Mouse (Mus musculus) adipocyte (in vitro differentiated cells): ENCODE data around the gene Gm10959.

Experiments
- DNase-seq: peaks from one replicate; pipeline ENCODE4 v3.0.0-alpha.2; 2016; ENCODE audit warnings: low spot score

Gene Gm10959

DNA sequence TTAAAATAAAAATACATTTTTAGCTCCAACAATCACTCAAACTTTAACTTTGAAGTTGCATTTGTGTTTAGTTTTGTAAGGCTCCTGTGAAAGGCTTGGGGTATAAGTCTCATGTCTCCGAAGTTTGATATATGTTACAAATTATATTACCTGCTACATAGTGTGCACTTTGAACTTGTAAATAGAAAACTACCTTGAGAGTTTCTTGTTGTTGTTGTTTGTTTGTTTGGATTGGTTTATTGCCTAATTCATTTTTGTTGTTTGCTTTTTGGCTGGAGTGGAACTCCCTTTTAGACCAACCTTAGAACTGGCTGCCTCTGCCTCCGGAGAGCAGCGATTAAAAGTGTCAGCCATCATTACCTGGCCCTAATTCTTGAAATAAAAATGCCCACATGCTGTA is 24.4 kb downstream of the Gm10959 start, which contains the start of gene Fabp2:
Fabp2 (plus strand) TSS at position 301 of the 400 bp plus-strand sequence.
- DNase-seq = no peak

DNA sequence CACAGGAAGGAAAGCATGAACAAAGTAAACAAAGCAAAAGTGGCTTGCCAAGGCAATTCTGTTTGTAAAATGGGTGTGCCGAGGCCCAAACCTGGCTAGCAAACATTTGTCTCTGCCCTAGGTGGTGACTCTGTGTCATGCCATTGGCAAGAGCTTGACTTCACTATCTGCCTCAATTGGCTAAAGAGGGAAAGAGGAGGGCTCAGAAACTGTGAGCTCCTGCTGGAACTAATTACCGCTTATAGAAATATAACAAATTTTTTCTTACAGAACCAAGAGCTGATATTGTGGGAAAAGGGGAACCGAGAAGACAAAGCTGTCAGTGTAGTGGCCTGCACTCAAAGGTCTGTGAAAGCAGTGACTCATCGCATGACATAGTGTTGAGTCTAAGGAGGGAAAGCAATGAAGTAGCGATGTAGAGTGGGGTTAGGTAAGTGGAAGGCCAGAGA is 30.8 kb downstream of the Gm10959 start:
- peak; percentile 60 for DNase-seq

DNA sequence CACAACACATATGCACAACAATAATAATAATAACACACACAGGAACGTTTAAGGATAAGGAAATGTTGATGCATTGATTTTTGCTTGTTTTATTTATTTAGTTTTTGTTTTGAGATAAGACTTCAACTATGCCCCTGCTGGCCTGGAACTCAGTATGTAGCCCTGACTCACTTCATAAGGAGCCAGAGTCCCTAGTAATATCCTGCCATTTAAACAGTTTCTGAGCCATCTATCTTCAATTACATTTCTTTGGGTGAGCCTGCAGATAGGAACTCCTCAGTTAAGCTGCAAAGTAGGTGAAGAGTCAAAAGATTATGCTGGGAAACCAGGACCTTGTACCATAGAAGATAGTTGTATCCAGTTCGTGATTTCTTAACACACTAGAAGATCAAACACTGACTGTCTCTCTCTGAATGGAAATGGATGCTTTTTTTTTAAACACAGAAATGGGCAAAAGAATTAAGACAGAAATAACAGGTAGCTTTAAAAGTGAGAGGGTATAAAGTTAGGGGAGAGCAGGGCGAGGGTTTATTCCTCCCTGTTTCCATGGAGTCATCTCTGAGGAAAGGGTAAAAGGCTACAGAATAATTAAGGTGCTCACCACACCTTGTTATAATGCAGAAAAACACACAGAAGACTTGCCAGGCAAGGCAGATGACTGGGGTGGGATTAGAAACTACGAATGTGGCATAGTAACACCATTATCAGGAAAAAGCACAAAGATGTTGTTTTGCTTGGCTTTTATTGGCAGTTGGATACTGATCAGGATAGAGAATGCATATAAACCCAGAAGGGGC is 31.5 kb downstream of the Gm10959 start:
- DNase-seq = no peak

DNA sequence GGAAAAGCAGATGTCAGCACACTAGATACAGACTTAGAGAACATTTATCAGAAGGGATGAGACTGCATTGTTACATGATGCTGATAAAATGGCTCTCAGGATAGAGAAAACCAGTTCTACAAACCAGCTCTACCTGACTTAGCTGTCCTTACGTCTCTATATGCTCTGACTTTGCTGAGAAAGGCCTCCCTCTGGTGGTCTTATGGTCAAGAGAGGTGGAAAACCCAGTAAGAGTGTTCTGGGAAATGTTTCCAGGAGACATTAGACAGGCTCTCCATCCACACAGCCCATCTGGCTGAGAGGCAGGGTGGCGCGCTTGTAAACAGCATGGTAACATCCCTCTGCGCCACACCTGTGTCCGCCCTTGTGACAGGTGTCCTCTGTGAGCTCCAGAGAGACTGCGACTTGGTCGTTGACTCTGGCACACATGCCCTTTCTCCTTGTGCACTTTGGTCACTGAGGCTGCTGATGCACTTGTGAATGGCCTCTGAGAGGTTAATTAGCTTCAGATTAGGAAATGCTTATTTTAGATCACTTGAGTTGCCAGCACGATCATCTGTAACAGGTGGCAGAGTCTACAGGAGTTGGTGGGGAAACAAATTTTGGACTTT is 40.4 kb downstream of the Gm10959 start:
- DNase-seq = no peak

DNA sequence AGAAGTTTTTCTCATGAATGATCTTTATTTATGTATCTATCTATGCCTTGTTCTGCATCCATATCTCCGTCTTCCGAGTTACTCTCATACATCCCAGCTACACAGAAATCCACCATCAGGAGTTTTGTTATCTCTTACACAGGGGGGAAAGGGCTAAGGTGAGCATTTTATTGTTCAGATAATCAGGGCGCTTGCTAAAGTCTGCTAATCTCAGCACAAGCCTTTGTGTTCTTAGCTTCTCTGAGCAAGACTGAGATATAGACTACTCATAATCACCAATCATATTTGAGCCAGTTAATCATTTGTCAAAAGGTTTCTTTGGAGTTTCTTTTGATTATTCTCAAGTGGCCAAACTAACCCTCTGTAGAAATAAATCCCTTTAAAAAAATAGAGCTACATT is 41.6 kb downstream of the Gm10959 start:
- DNase-seq = no peak

DNA sequence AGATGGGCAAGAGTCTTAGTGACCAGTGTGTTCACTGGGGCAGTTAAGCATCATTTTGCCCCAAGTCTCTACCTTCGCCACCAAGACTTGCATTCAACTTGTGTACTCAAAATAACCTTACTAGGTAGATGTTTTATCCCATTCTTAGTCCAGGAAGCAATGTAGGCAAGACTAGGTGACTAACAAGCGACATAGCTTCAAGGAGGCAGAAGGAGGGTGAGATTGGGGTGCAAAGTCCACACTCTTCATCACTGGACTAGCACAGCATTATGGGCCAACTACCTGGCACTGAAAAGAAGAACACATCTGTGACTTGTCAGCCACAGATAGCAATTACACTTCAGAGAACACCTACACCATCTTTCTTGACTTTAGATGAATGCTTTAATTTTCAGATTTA is 42.3 kb downstream of the Gm10959 start:
- DNase-seq = no peak

DNA sequence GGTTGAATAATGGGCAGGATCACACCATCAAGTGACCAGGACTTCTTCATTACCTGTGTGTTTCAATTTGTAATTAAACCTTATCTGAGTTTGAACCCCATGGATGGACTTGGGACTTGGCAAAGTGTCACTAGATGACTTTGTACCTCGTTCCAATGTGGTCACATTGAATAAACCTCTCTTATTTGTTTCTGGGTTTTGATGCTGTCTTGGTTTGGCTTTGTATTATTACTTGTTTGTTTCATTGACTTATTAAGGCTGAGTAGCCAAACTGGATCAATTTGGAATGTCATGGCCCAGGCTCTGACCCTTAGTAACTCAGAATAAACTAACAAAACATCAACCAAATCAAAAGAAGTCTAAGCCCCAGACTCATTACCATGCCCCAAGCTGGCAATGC is 47.6 kb downstream of the Gm10959 start:
- no peak for DNase-seq

DNA sequence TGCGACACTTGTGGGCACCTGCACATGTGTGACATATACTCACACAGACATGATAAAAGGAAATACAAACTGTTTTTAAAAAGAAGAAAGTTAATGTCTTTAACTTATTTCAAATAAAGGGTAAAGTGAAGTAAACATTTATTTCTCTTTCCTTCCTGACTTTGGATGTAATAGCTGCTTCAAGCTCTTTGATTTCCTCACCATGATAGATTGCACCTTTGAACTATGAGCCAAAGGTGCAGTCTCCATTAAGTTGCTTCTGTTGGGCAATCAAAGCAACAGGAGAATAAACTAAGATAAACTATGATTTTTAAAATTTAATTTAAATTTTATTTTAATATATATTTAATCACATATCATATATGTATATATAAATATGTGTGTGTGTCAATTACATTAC is 50.9 kb downstream of the Gm10959 start:
- DNase-seq = no peak

DNA sequence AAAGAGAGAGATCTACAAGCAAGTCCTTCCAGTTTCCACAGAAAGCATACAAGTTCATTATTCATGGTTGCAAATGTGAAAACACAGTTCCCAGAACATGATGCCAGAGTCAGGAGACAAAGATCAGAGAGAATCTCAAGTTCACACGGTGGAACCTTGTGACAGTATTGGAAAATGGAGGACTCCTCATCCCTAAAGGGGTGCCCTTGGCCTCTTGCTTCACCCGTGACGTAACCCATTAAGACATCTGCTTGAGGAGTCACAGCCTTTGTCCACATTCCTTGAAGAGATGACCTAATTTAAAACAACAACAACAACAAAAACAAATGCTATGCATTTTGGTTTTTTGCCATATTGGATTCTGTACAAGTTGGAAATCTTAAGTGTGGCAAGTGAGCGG is 54.1 kb downstream of the Gm10959 start:
- DNase-seq = peak; percentile 17
